Mouse (Mus musculus): ENCODE measurements around the gene Rsrc1. TPM values are rescaled to one million over a fixed set of nuclear protein-coding genes. Genes with fewer than 3 reads are reported as not detected.

Gene Rsrc1
- polyA plus RNA-seq, 1 experiment from 2014 or later: 32.1 TPM

Other genes with a start within 250 kb of the Rsrc1 start
- gene Shox2, start 381 bp downstream of the Rsrc1 start, polyA plus RNA-seq (2015; fragmentation: Nextera tagmentation; extraction: Ambion mirVana): 1.3 and 1.7 TPM in 2 replicates